Mouse (Mus musculus) NIH3T3 (cell line): Measurements from ENCODE around the gene Slc25a42.
A peak's percentile ranks its signal among the peaks of the same experiment; 100 is the strongest.
"Not testable (repeated sequence)": the region's sequence is repeated elsewhere in the genome, so short reads cannot be mapped to it uniquely, and the experiment has no call there.

Experiments used
- DNase-seq: peaks from one replicate; pipeline ENCODE4 v3.0.0-alpha.2; 2012; ENCODE audit warnings: low read depth

The Slc25a42 gene

GRCm38 (mm10) chr8:70212112-70213055, at the start of gene Slc25a42:
Gene Slc25a42, minus strand, starts transcription at chr8:70212305.
- DNase-seq, result peak; percentile 99

- DNase-seq, result no peak
Measured at GRCm38 (mm10) chr8:70259043-70259442, 46.9 kb upstream of the Slc25a42 start.

GRCm38 (mm10) chr8:70258600-70258999, 46.5 kb upstream of the Slc25a42 start:
- no peak for DNase-seq

GRCm38 (mm10) chr8:70257456-70257855, 45.4 kb upstream of the Slc25a42 start:
- no peak for DNase-seq

- DNase-seq, result no peak
Measured at GRCm38 (mm10) chr8:70254628-70255027, 42.5 kb upstream of the Slc25a42 start.

- DNase-seq, result no peak
Measured at GRCm38 (mm10) chr8:70247841-70248240, 35.7 kb upstream of the Slc25a42 start.

- no peak for DNase-seq
Measured at GRCm38 (mm10) chr8:70246622-70247021, 34.5 kb upstream of the Slc25a42 start.

GRCm38 (mm10) chr8:70240642-70241041, 28.5 kb upstream of the Slc25a42 start:
- DNase-seq, result peak; percentile 44

- DNase-seq, result peak; percentile 74
Measured at GRCm38 (mm10) chr8:70237842-70238241, 25.7 kb upstream of the Slc25a42 start.

GRCm38 (mm10) chr8:70234781-70235128, 22.6 kb upstream of the Slc25a42 start:
- DNase-seq, result no peak

- peak; percentile 99 for DNase-seq
Measured at GRCm38 (mm10) chr8:70234080-70234780, 22.1 kb upstream of the Slc25a42 start, which contains the start of the genes Sugp2 and Armc6. Gene Sugp2, plus strand, starts transcription at chr8:70234226. Gene Armc6, minus strand, starts transcription at chr8:70234466.

- no peak for DNase-seq
Measured at GRCm38 (mm10) chr8:70233606-70234005, 21.5 kb upstream of the Slc25a42 start.

- no peak for DNase-seq
Measured at GRCm38 (mm10) chr8:70230837-70231236, 18.7 kb upstream of the Slc25a42 start.

- no peak for DNase-seq
Measured at GRCm38 (mm10) chr8:70227997-70228396, 15.9 kb upstream of the Slc25a42 start.

- peak; percentile 67 for DNase-seq
Measured at GRCm38 (mm10) chr8:70223341-70223740, 11.2 kb upstream of the Slc25a42 start.

- DNase-seq, result no peak
Measured at GRCm38 (mm10) chr8:70222041-70222440, 9.9 kb upstream of the Slc25a42 start.

GRCm38 (mm10) chr8:70220911-70221310, 8.8 kb upstream of the Slc25a42 start:
- DNase-seq, result peak; percentile 63

GRCm38 (mm10) chr8:70220236-70220840, 8.2 kb upstream of the Slc25a42 start:
- peak; percentile 47 for DNase-seq

- no peak for DNase-seq
Measured at GRCm38 (mm10) chr8:70219107-70219684, 7.1 kb upstream of the Slc25a42 start.

GRCm38 (mm10) chr8:70217441-70217840, 5.3 kb upstream of the Slc25a42 start:
- DNase-seq, result peak; percentile 26

- DNase-seq, result peak; percentile 97
Measured at GRCm38 (mm10) chr8:70216566-70216965, 4.5 kb upstream of the Slc25a42 start.

GRCm38 (mm10) chr8:70216161-70216560, 4.1 kb upstream of the Slc25a42 start:
- DNase-seq, result not testable (repeated sequence)
